Comparison of ENCODE assay signal across 9 mouse cellular contexts in genomic region chr2:60698155-60698554, GRCm38 (mm10). TPM values are rescaled to one million over a fixed set of nuclear protein-coding genes. Genes with fewer than 3 reads are reported as not detected.
DNase-seq lines count a peak whose midpoint lies in the region; ATAC-seq and TF ChIP-seq lines count a peak whose summit lies in the region.
"Had no signal": no experiment of that assay in that cellular context is flagged by ENCODE, and none has a peak within 500 bp of the region (broad histone marks: within the 10 kb centered on the region; RNA-seq: fewer than 3 reads in every experiment).

No protein-coding gene starts in this region.

- H3K4me2 ChIP-seq in liver, postnatal 0 days (ENCODE audit: low read depth, low read length) = no peak overlapping the region
- no peak overlapping the region for H3K4me2 ChIP-seq in stomach, embryonic 16.5 days (ENCODE audit: low read depth, low read length)
- no peak overlapping the region for H3K4me2 ChIP-seq in forebrain, embryonic 15.5 days (replicated peaks)

- TF ChIP-seq CTCF in liver, adult 2 months (IDR thresholded peaks at IDR 0.05; ENCODE audit: low read depth, low read length) = no peak
- TF ChIP-seq CTCF in liver, postnatal 0 days (IDR thresholded peaks at IDR 0.05; ENCODE audit: low read depth) = no peak

- TF ChIP-seq EP300 in liver, postnatal 0 days (IDR thresholded peaks at IDR 0.05; ENCODE audit: low read depth) = no peak

- no peaks in the 10 kb centered on the region for H3K9me3 ChIP-seq in liver, postnatal 0 days (ENCODE audit: low read length)
- H3K9me3 ChIP-seq in stomach, embryonic 16.5 days (replicated peaks; ENCODE audit: control insufficient read depth, low read length) = no peaks in the 10 kb centered on the region
- no peaks in the 10 kb centered on the region for H3K9me3 ChIP-seq in forebrain, embryonic 15.5 days

- DNase-seq in liver, adult 2 months (ENCODE audit: extremely low read depth, low read depth, low spot score) = peak; percentile 38
- DNase-seq in liver, postnatal 0 days = no peak
- peak; percentile 54 for DNase-seq in gastrocnemius, postnatal 25 days
- peak; percentile 63 to 79 for DNase-seq in kidney, postnatal 36 days
- DNase-seq in left cerebral cortex, postnatal 25 days (ENCODE audit: low spot score in 2 of 2) = no peak
- DNase-seq in frontal cortex, adult 2 months (ENCODE audit: extremely low spot score in 1 of 2, low spot score in 1 of 2) = no peak

- 57% methylated on average over 1 of the region's 1 CpGs for WGBS in liver, adult 2 months
- whole genome bisulfite sequencing in liver, postnatal 0 days (ENCODE audit: insufficient replicate concordance) = 33% methylated on average over 1 of the region's 1 CpGs
- WGBS in stomach, embryonic 16.5 days = 24% methylated on average over 1 of the region's 1 CpGs
- 44% methylated on average over 1 of the region's 1 CpGs for WGBS in forebrain, embryonic 15.5 days

- intact Hi-C loops in left cerebral cortex, postnatal 25 days (cut with DNase I) = no loop called here

- H3K36me3 ChIP-seq in liver, adult 2 months (ENCODE audit: control insufficient read depth, insufficient read depth, low read length) = no peaks in the 10 kb centered on the region
- H3K36me3 ChIP-seq in liver, postnatal 0 days (replicated peaks; ENCODE audit: insufficient read depth, low read length) = no peaks in the 10 kb centered on the region
- H3K36me3 ChIP-seq in stomach, embryonic 16.5 days (ENCODE audit: control insufficient read depth, insufficient read depth, low read length) = no peaks in the 10 kb centered on the region
- H3K36me3 ChIP-seq in forebrain, embryonic 15.5 days = no peaks in the 10 kb centered on the region

- ATAC-seq in liver, postnatal 0 days = no peak
- ATAC-seq in stomach, embryonic 16.5 days (ENCODE audit: insufficient read depth, low FRiP score) = 0 out of 2 replicates have a peak, but pooled peaks have one; percentile 15
- no peak for ATAC-seq in forebrain, embryonic 15.5 days (replicated peaks)

- H3K4me3 ChIP-seq in liver, adult 2 months (ENCODE audit: insufficient read depth, low read depth, low read length) = no peak overlapping the region
- H3K4me3 ChIP-seq in liver, postnatal 0 days (ENCODE audit: low read depth, low read length) = no peak overlapping the region
- no peak overlapping the region for H3K4me3 ChIP-seq in stomach, embryonic 16.5 days (replicated peaks; ENCODE audit: low read length)
- no peak overlapping the region for H3K4me3 ChIP-seq in forebrain, embryonic 15.5 days
- H3K4me3 ChIP-seq: megakaryocyte, embryonic 14.5 days had no signal

- H3K27me3 ChIP-seq in liver, adult 2 months (ENCODE audit: control insufficient read depth, insufficient read depth, low read length) = no peaks in the 10 kb centered on the region
- no peaks in the 10 kb centered on the region for H3K27me3 ChIP-seq in liver, postnatal 0 days (ENCODE audit: insufficient read depth, low read length)
- H3K27me3 ChIP-seq in stomach, embryonic 16.5 days (ENCODE audit: control insufficient read depth, insufficient read depth, low read length) = no peaks in the 10 kb centered on the region
- no peaks in the 10 kb centered on the region for H3K27me3 ChIP-seq in forebrain, embryonic 15.5 days

- TF ChIP-seq POLR2A in liver, adult 2 months (IDR thresholded peaks at IDR 0.05; ENCODE audit: extremely low read depth, insufficient read depth, low read length) = no peak

- H3K9ac ChIP-seq in liver, adult 2 months (ENCODE audit: low read depth, low read length) = no peak overlapping the region
- no peak overlapping the region for H3K9ac ChIP-seq in liver, postnatal 0 days (replicated peaks)
- H3K9ac ChIP-seq in stomach, embryonic 16.5 days (ENCODE audit: low read length) = no peak overlapping the region
- no peak overlapping the region for H3K9ac ChIP-seq in forebrain, embryonic 15.5 days (replicated peaks)

- H3K4me1 ChIP-seq in liver, adult 2 months (ENCODE audit: control insufficient read depth, insufficient read depth, low read length) = no peaks in the 10 kb centered on the region
- H3K4me1 ChIP-seq in liver, postnatal 0 days (ENCODE audit: insufficient read depth) = no peaks in the 10 kb centered on the region
- H3K4me1 ChIP-seq in stomach, embryonic 16.5 days (ENCODE audit: control insufficient read depth, insufficient read depth, low read length) = peaks cover 22% of the 10 kb centered on the region
- H3K4me1 ChIP-seq in forebrain, embryonic 15.5 days = peaks cover 5% of the 10 kb centered on the region; the same call in 1 of the 2 replicates
- H3K4me1 ChIP-seq: megakaryocyte, embryonic 14.5 days had no signal

- H3K27ac ChIP-seq in liver, adult 2 months (replicated peaks; ENCODE audit: insufficient read depth, low read depth, low read length) = no peak overlapping the region
- H3K27ac ChIP-seq in liver, postnatal 0 days (ENCODE audit: low read depth) = no peak overlapping the region
- H3K27ac ChIP-seq in stomach, embryonic 16.5 days (ENCODE audit: low read length) = peak overlapping the region; percentile 37; the same call in 1 of the 2 replicates
- H3K27ac ChIP-seq in forebrain, embryonic 15.5 days (replicated peaks) = no peak overlapping the region

- no peaks in the 10 kb centered on the region for H3K79me2 ChIP-seq in liver, adult 2 months (ENCODE audit: control insufficient read depth, insufficient read depth, low read length)

RNA-seq across cellular contexts. Expression of gene Itgb6, which starts 24.3 kb away (rescaled TPM):
- total RNA-seq in liver, adult 2 months (2014; rRNA removed) = 0.28 TPM in 1 of 2 replicates, not detected in the other
- polyA plus RNA-seq in liver, adult 2 months (2012; rRNA removed) = not detected in 2 replicates
- 0.06 and 0.07 TPM in 2 replicates for polyA plus RNA-seq in liver, postnatal 0 days (2015; fragmentation: Nextera tagmentation; extraction: Ambion mirVana)
- 10 to 100 TPM; 19.1 to 26.1 TPM for total RNA-seq in gastrocnemius, postnatal 25 days (2021)
- polyA plus RNA-seq in stomach, embryonic 16.5 days (2015; fragmentation: Nextera tagmentation; extraction: Ambion mirVana) = 15.8 and 16.4 TPM in 2 replicates
- under 1 TPM; 0.11 to 0.41 TPM for total RNA-seq in left cerebral cortex, postnatal 25 days (2021)
- polyA plus RNA-seq in forebrain, embryonic 15.5 days (2015; fragmentation: Nextera tagmentation; extraction: Ambion mirVana) = not detected in 2 replicates
- 0.06 TPM in 1 of 2 replicates, not detected in the other for polyA plus RNA-seq in frontal cortex, adult 2 months (2012; rRNA removed)

Comparison
In these comparisons a context has a peak if more than half of its experiments do, and no peak if none do; other contexts are left out.
1. DNase-seq: peak in liver, adult 2 months (single experiment), gastrocnemius, postnatal 25 days (single experiment) and kidney, postnatal 36 days (2 of 2); none in liver, postnatal 0 days (single experiment), left cerebral cortex, postnatal 25 days (0 of 2) and frontal cortex, adult 2 months (0 of 2).
2. RNA of gene Itgb6, which starts 24.3 kb away (polyA plus RNA-seq): 15.8 to 16.4 TPM in stomach, embryonic 16.5 days; 0.06 TPM in frontal cortex, adult 2 months, 0.06 to 0.07 TPM in liver, postnatal 0 days, not detected in liver, adult 2 months and not detected in forebrain, embryonic 15.5 days; every median in the first group is over 10 times any median in the second.